Mouse (Mus musculus) lung, postnatal 0 days (tissue): ENCODE results near the gene Vangl2.

Experiments
- CTCF ChIP-seq: IDR thresholded peaks from 2 replicates; pipeline ENCODE4 v1.5.1; 2016; ENCODE audit warnings: antibody characterized with exemption, mild to moderate bottlenecking
- EP300 ChIP-seq: IDR thresholded peaks from 2 replicates; pipeline ENCODE4 v1.6.1; 2016; ENCODE audit warnings: antibody characterized with exemption, mild to moderate bottlenecking, control low read depth

GRCm38 (mm10) chr1:171984121-171984520, 44.1 kb downstream of the Vangl2 start:
- TF ChIP-seq CTCF (no peak), EP300 (no peak)
